Mouse (Mus musculus) hindbrain, embryonic 14.5 days (tissue): ENCODE measurements around the gene Apod. TPM values are rescaled to one million over a fixed set of nuclear protein-coding genes. Genes with fewer than 3 reads are reported as not detected.
"Not testable (repeated sequence)": the region's sequence is repeated elsewhere in the genome, so short reads cannot be mapped to it uniquely, and the experiment has no call there.

Experiments used
- ATAC-seq: fragments of 200-750 bp; cut with Nextera tagmentation; 2 replicates; pipeline ENCODE4 v1.8.0; 2017; ENCODE audit warnings: moderate number of reproducible peaks, mild to moderate bottlenecking, moderate TSS enrichment, moderate library complexity; ENCODE audit not compliant: low FRiP score
- DNase-seq: peaks from one replicate; pipeline ENCODE4 v3.0.0-alpha.2; 2015; ENCODE audit warnings: low spot score
- H3K27ac ChIP-seq: fragments of 300-500 bp; sonication (generic); 2 replicates; pipeline ENCODE4 v1.5.1; 2014; ENCODE audit warnings: mild to moderate bottlenecking, moderate library complexity
- H3K27me3 ChIP-seq: fragments of 300-500 bp; sonication (generic); 2 replicates; pipeline ENCODE4 v1.6.1; 2014; ENCODE audit warnings: mild to moderate bottlenecking, low read length, mixed read lengths; ENCODE audit not compliant: control insufficient read depth, insufficient read depth
- H3K36me3 ChIP-seq: fragments of 300-500 bp; sonication (generic); replicated peaks from 2 replicates; pipeline ENCODE4 v1.6.1; 2014; ENCODE audit not compliant: control insufficient read depth, insufficient read depth
- H3K4me1 ChIP-seq: fragments of 300-500 bp; sonication (generic); replicated peaks from 2 replicates; pipeline ENCODE4 v1.6.1; 2014; ENCODE audit warnings: antibody characterized with exemption, low read length, mixed read lengths; ENCODE audit not compliant: control insufficient read depth, insufficient read depth
- H3K4me2 ChIP-seq: fragments of 300-500 bp; sonication (generic); replicated peaks from 2 replicates; pipeline ENCODE4 v1.6.1; 2014; ENCODE audit warnings: mild to moderate bottlenecking, moderate library complexity
- H3K4me3 ChIP-seq: fragments of 300-500 bp; sonication (generic); replicated peaks from 2 replicates; pipeline ENCODE4 v1.5.1; 2014; ENCODE audit warnings: mild to moderate bottlenecking, low read length
- H3K9ac ChIP-seq: fragments of 300-500 bp; sonication (generic); 2 replicates; pipeline ENCODE4 v1.6.1; 2014
- H3K9me3 ChIP-seq: fragments of 300-500 bp; sonication (generic); 2 replicates; pipeline ENCODE4 v1.6.1; 2016; ENCODE audit warnings: low read length; ENCODE audit not compliant: control insufficient read depth
- WGBS: fragments of 180-500 bp; shearing (Covaris S2); extraction: QIAGEN DNeasy Blood & Tissue Kit; methylation state at CpG from one replicate; pipeline ENCODE4 v1.1.7; 2014; 5-methylcytosine and 5-hydroxymethylcytosine counted together
- polyA plus RNA-seq: library from polyadenylated mRNA; unstranded; fragments of >200 nt; fragmentation: Nextera tagmentation; extraction: Ambion mirVana; gene quantifications from 2 replicates; pipeline ENCODE4 v1.2.1, GENCODE M21; 2014

Gene Apod
- polyA plus RNA-seq, 1 experiment from 2014 or later, result 76.7 TPM

GRCm38 (mm10) chr16:31327430-31327829 is 12.8 kb upstream of the Apod start:
- no peak overlapping the region for H3K4me3 ChIP-seq
- no peak overlapping the region for H3K27ac ChIP-seq
- H3K27me3 ChIP-seq, result no peaks in the 10 kb centered on the region
- H3K9me3 ChIP-seq, result no peaks in the 10 kb centered on the region
- no peak overlapping the region for H3K4me2 ChIP-seq
- no peaks in the 10 kb centered on the region for H3K4me1 ChIP-seq
- 85% methylated on average over 8 of the region's 8 CpGs for WGBS
- H3K36me3 ChIP-seq, result no peaks in the 10 kb centered on the region
- ATAC-seq (no peak), DNase-seq (no peak)
- H3K9ac ChIP-seq, result no peak overlapping the region

GRCm38 (mm10) chr16:31326679-31327078 is 12.1 kb upstream of the Apod start:
- no peak for DNase-seq
- no peak overlapping the region for H3K4me2 ChIP-seq
- no peak overlapping the region for H3K27ac ChIP-seq
- no peak overlapping the region for H3K9ac ChIP-seq
- ATAC-seq, result no peak
- H3K9me3 ChIP-seq, result no peaks in the 10 kb centered on the region
- H3K4me3 ChIP-seq, result no peak overlapping the region
- 0 out of 2 replicates have a peak, but pooled peaks cover 2% of the 10 kb centered on the region for H3K4me1 ChIP-seq
- 78% methylated on average over 8 of the region's 8 CpGs for WGBS
- H3K27me3 ChIP-seq, result no peaks in the 10 kb centered on the region
- H3K36me3 ChIP-seq, result no peaks in the 10 kb centered on the region

GRCm38 (mm10) chr16:31325966-31326365 is 11.4 kb upstream of the Apod start:
- 0 out of 2 replicates have a peak, but pooled peaks cover 4% of the 10 kb centered on the region for H3K4me1 ChIP-seq
- H3K27me3 ChIP-seq, result no peaks in the 10 kb centered on the region
- H3K9ac ChIP-seq, result no peak overlapping the region
- no peak overlapping the region for H3K27ac ChIP-seq
- ATAC-seq (no peak), DNase-seq (no peak)
- no peak overlapping the region for H3K4me3 ChIP-seq
- no peaks in the 10 kb centered on the region for H3K36me3 ChIP-seq
- 89% methylated on average over 5 of the region's 5 CpGs for WGBS
- H3K4me2 ChIP-seq, result no peak overlapping the region
- H3K9me3 ChIP-seq, result no peaks in the 10 kb centered on the region

GRCm38 (mm10) chr16:31325120-31325519 is 10.5 kb upstream of the Apod start:
- H3K36me3 ChIP-seq, result no peaks in the 10 kb centered on the region
- DNase-seq, result no peak
- no peaks in the 10 kb centered on the region for H3K9me3 ChIP-seq
- no peak overlapping the region for H3K4me2 ChIP-seq
- H3K9ac ChIP-seq, result no peak overlapping the region
- WGBS, result 97% methylated on average over 14 of the region's 14 CpGs
- no peak overlapping the region for H3K4me3 ChIP-seq
- 0 out of 2 replicates have a peak, but pooled peaks cover 4% of the 10 kb centered on the region for H3K4me1 ChIP-seq
- H3K27me3 ChIP-seq, result no peaks in the 10 kb centered on the region
- ATAC-seq, result no peak
- no peak overlapping the region for H3K27ac ChIP-seq

- ATAC-seq, result no peak
- no peaks in the 10 kb centered on the region for H3K36me3 ChIP-seq
- H3K4me2 ChIP-seq, result no peak overlapping the region
- H3K27ac ChIP-seq, result no peak overlapping the region
- DNase-seq, result no peak
- 0 out of 2 replicates have a peak, but pooled peaks cover 4% of the 10 kb centered on the region for H3K4me1 ChIP-seq
- 69% methylated on average over 4 of the region's 4 CpGs for WGBS
- H3K9ac ChIP-seq, result no peak overlapping the region
- H3K9me3 ChIP-seq, result no peaks in the 10 kb centered on the region
- H3K4me3 ChIP-seq, result no peak overlapping the region
- H3K27me3 ChIP-seq, result no peaks in the 10 kb centered on the region
These were observed 6.9 kb upstream of the Apod start for GRCm38 (mm10) chr16:31321501-31321900.

- DNase-seq, result no peak
- no peak for ATAC-seq
- Histone ChIP-seq H3K36me3 (no peaks in the 10 kb centered on the region), H3K4me2 (no peak overlapping the region), H3K9ac (no peak overlapping the region), H3K4me1 (0 out of 2 replicates have a peak, but pooled peaks cover 4% of the 10 kb centered on the region), H3K4me3 (no peak overlapping the region), H3K27ac (no peak overlapping the region), H3K9me3 (no peaks in the 10 kb centered on the region), H3K27me3 (no peaks in the 10 kb centered on the region)
- 82% methylated on average over 7 of the region's 7 CpGs for WGBS
These were observed 6.3 kb upstream of the Apod start for GRCm38 (mm10) chr16:31320954-31321353.

GRCm38 (mm10) chr16:31319723-31320122 is 5.1 kb upstream of the Apod start:
- H3K27ac ChIP-seq, H3K4me2 ChIP-seq, H3K9ac ChIP-seq, H3K4me1 ChIP-seq, ATAC-seq, H3K36me3 ChIP-seq, DNase-seq, H3K4me3 ChIP-seq, H3K27me3 ChIP-seq, H3K9me3 ChIP-seq: not testable (repeated sequence)
- 72% methylated on average over 3 of the region's 3 CpGs for WGBS

GRCm38 (mm10) chr16:31319316-31319715 is 4.7 kb upstream of the Apod start:
- no peak for ATAC-seq
- Histone ChIP-seq H3K27me3 (no peaks in the 10 kb centered on the region), H3K4me3 (no peak overlapping the region), H3K27ac (no peak overlapping the region), H3K4me1 (0 out of 2 replicates have a peak, but pooled peaks cover 4% of the 10 kb centered on the region), H3K9me3 (no peaks in the 10 kb centered on the region), H3K36me3 (no peaks in the 10 kb centered on the region), H3K9ac (no peak overlapping the region), H3K4me2 (no peak overlapping the region)
- DNase-seq, result no peak
- 86% methylated on average over 4 of the region's 4 CpGs for WGBS

GRCm38 (mm10) chr16:31318418-31318817 is 3.8 kb upstream of the Apod start:
- no peak overlapping the region for H3K4me2 ChIP-seq
- no peak overlapping the region for H3K9ac ChIP-seq
- H3K27ac ChIP-seq, result no peak overlapping the region
- H3K27me3 ChIP-seq, result no peaks in the 10 kb centered on the region
- no peak for DNase-seq
- H3K9me3 ChIP-seq, result no peaks in the 10 kb centered on the region
- H3K36me3 ChIP-seq, result no peaks in the 10 kb centered on the region
- WGBS, result 82% methylated on average over 2 of the region's 2 CpGs
- H3K4me3 ChIP-seq, result no peak overlapping the region
- no peak for ATAC-seq
- 0 out of 2 replicates have a peak, but pooled peaks cover 4% of the 10 kb centered on the region for H3K4me1 ChIP-seq
